Mouse (Mus musculus): ENCODE data around the gene 2010003K11Rik.

GRCm38 (mm10) chr19:4515746-4516145 lies 17.4 kb upstream of the 2010003K11Rik start:
- no peak for TF ChIP-seq CTCF (IDR thresholded peaks at IDR 0.05; ENCODE audit: insufficient read depth, low read depth, low read length)
- no peak for TF ChIP-seq POLR2A (IDR thresholded peaks at IDR 0.05; ENCODE audit: insufficient read depth, low read depth, low read length)
